Mouse (Mus musculus) spleen, adult 2 months (tissue): ENCODE measurements at regions not wholly inside any gene's neighbourhood (a gene's known extent, or its start where the extent isn't known, plus 50 kb on each side); places are given as distances from the start of the nearest gene placed in this dataset.

Experiments
- CTCF ChIP-seq: fragments of 200-500 bp; IDR thresholded peaks from 2 replicates; pipeline ENCODE4 v1.5.1; 2011; ENCODE audit warnings: mild to moderate bottlenecking, inconsistent platforms; ENCODE audit not compliant: insufficient read depth, insufficient read length, insufficient replicate concordance; ENCODE audit errors: extremely low read depth
- POLR2A ChIP-seq: fragments of 200-500 bp; IDR thresholded peaks from 2 replicates; pipeline ENCODE4 v1.6.1; 2011; ENCODE audit warnings: low read depth, low read length, inconsistent platforms

- TF ChIP-seq CTCF (no peak), POLR2A (no peak)
Observed at GRCm38 (mm10) chr15:59953857-59954256, 62.6 kb downstream of the 4933412E24Rik start.
